Mouse (Mus musculus): ENCODE measurements around the gene Arhgef40. TPM values are rescaled to one million over a fixed set of nuclear protein-coding genes. Genes with fewer than 3 reads are reported as not detected.
"Not testable (repeated sequence)": the region's sequence is repeated elsewhere in the genome, so short reads cannot be mapped to it uniquely, and the experiment has no call there.

Arhgef40 gene
- total RNA-seq, 2 experiments from 2014 or later = 10.8 to 14.9 TPM

DNA sequence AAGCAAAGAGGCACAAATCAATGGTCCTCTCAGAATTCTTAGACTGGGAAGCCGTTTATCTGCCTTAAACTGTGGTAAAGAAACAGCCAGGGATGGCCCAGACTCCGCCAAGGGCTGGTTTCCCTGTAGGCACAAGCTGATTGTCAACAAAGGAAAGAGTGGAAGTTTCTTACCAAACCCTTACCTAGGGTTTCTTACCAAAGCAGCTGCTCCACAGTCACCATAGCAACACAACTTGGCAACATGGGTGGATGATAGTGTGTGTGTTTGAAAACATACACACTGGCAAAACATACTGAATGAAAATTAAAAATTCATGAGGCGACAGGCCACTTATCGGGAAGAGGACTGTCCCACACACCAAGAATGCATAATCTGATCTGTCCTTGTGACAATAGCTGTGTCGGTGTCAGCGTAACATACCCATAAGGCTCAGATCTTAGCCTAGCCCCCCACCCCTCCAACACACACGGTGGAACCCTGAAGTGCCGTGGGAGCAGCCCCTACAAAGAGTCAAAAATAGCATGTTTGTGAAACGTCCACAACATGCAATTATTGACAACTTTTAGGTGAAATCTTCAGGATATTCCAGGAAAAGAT lies 61.5 kb downstream of the Arhgef40 start:
- ATAC-seq (replicated peaks; ENCODE audit: poor library complexity, severe bottlenecking) = no peak

DNA sequence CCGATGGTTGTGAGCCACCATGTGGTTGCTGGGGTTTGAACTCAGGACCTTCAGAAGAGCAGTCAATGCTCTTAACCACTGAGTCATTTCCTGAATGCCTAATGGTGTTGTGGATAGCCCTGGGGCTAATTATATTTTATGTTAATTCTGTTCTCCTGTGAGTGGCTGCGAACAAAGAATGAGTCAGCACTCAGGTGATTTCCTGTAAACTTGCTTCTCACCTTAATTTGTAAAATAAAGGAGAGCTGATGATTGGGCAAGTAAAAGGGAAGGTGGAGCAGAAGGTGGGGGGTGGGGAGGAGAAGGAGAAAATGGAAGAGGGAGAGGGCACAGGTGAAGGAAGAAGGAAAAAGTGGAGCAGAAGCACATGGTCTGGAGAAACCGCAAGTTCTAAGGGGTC lies 68.2 kb downstream of the Arhgef40 start:
- ATAC-seq (replicated peaks; ENCODE audit: poor library complexity, severe bottlenecking) = not testable (repeated sequence)

Other genes starting within 250 kb of the Arhgef40 start
- gene Ang4, start 211.1 kb upstream of the Arhgef40 start, total RNA-seq (2014; fragmentation: Nextera tagmentation) = not detected in 2 replicates
- gene Ang4, start 211.1 kb upstream of the Arhgef40 start, total RNA-seq (2017) = not detected in 2 replicates
- gene AY358078, start 184.7 kb upstream of the Arhgef40 start, total RNA-seq (2014; fragmentation: Nextera tagmentation) = not detected in 2 replicates
- gene AY358078, start 184.7 kb upstream of the Arhgef40 start, total RNA-seq (2017) = not detected in 2 replicates
- not detected in 2 replicates for gene Ear6, start 131.0 kb upstream of the Arhgef40 start, total RNA-seq (2014; fragmentation: Nextera tagmentation)
- gene Ear6, start 131.0 kb upstream of the Arhgef40 start, total RNA-seq (2017) = 2.1 and 2.7 TPM in 2 replicates
- gene Mettl17, start 99.9 kb upstream of the Arhgef40 start, total RNA-seq (2014; fragmentation: Nextera tagmentation) = 15.4 and 22.2 TPM in 2 replicates
- gene Mettl17, start 99.9 kb upstream of the Arhgef40 start, total RNA-seq (2017) = 13.1 and 34.7 TPM in 2 replicates
- gene Slc39a2, start 91.8 kb upstream of the Arhgef40 start, total RNA-seq (2014; fragmentation: Nextera tagmentation) = 0.49 and 1.4 TPM in 2 replicates
- 0.09 and 0.21 TPM in 2 replicates for gene Slc39a2, start 91.8 kb upstream of the Arhgef40 start, total RNA-seq (2017)
- 5.4 and 6.2 TPM in 2 replicates for gene Ndrg2, start 70.6 kb upstream of the Arhgef40 start, total RNA-seq (2014; fragmentation: Nextera tagmentation)
- 8.7 and 11.4 TPM in 2 replicates for gene Ndrg2, start 70.6 kb upstream of the Arhgef40 start, total RNA-seq (2017)
- gene Tppp2, start 66.3 kb upstream of the Arhgef40 start, total RNA-seq (2014; fragmentation: Nextera tagmentation) = not detected in 2 replicates
- gene Tppp2, start 66.3 kb upstream of the Arhgef40 start, total RNA-seq (2017) = not detected in 2 replicates
- not detected in 2 replicates for gene Rnase13, start 61.9 kb upstream of the Arhgef40 start, total RNA-seq (2014; fragmentation: Nextera tagmentation)
- gene Rnase13, start 61.9 kb upstream of the Arhgef40 start, total RNA-seq (2017) = not detected in 2 replicates
- gene Tmem253, start 30.9 kb downstream of the Arhgef40 start, total RNA-seq (2014; fragmentation: Nextera tagmentation) = not detected in 2 replicates
- gene Tmem253, start 30.9 kb downstream of the Arhgef40 start, total RNA-seq (2017) = not detected in 2 replicates
- gene Zfp219, start 36.0 kb downstream of the Arhgef40 start, total RNA-seq (2014; fragmentation: Nextera tagmentation) = 11.3 and 20.1 TPM in 2 replicates
- gene Zfp219, start 36.0 kb downstream of the Arhgef40 start, total RNA-seq (2017) = 13.6 and 17.0 TPM in 2 replicates
- gene Olfr221, start 57.7 kb downstream of the Arhgef40 start, total RNA-seq (2014; fragmentation: Nextera tagmentation) = not detected in 2 replicates
- not detected in 2 replicates for gene Olfr221, start 57.7 kb downstream of the Arhgef40 start, total RNA-seq (2017)
- 362 and 404 TPM in 2 replicates for gene Hnrnpc, start 119.3 kb downstream of the Arhgef40 start, total RNA-seq (2014; fragmentation: Nextera tagmentation)
- gene Hnrnpc, start 119.3 kb downstream of the Arhgef40 start, total RNA-seq (2017) = 637 and 667 TPM in 2 replicates
- gene Rpgrip1, start 126.0 kb downstream of the Arhgef40 start, total RNA-seq (2014; fragmentation: Nextera tagmentation) = 7.4 and 10.8 TPM in 2 replicates
- 4.5 and 4.8 TPM in 2 replicates for gene Rpgrip1, start 126.0 kb downstream of the Arhgef40 start, total RNA-seq (2017)
- gene Supt16, start 212.7 kb downstream of the Arhgef40 start, total RNA-seq (2014; fragmentation: Nextera tagmentation) = 91.5 and 98.8 TPM in 2 replicates
- gene Supt16, start 212.7 kb downstream of the Arhgef40 start, total RNA-seq (2017) = 229 and 242 TPM in 2 replicates